Mouse (Mus musculus): ENCODE data around the gene Col15a1. TPM values are rescaled to one million over a fixed set of nuclear protein-coding genes. Genes with fewer than 3 reads are reported as not detected.

Gene Col15a1
- polyA plus RNA-seq, 1 experiment from 2014 or later = 0.62 TPM

DNA sequence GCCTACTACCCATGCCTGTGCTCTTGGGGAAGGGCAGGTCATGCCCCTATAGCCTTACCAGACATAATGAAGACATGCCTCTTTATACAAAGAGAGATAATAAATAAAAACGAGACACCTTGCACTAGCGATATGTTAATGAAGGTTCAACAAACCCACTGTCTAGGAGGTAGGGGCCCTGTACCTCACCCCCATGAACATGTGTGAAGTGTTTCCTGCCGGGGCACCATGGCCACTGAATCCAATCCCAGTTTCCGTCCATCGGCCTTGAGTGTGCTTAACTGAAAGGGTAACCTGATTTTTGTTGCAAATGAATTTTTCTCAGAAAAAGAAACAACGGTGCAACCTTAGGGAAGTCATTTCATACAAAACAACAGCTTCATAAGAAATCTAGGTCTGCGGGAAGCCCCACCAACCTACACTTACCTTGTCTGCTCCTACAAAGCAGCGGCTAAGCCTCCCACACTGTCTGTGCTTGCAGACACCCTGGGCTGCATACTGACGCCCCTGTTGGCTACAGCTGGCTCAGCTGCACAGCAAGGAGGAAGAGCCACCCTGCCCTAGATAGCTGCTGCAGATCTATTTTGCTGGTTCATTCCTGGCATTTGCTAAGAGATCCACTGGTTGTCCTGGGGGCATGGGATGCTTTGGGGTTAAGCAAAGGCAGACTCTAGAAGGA lies 64.6 kb downstream of the Col15a1 start:
- Histone ChIP-seq H3K4me3 (ENCODE audit: inconsistent target) (no peak overlapping the region), H3K79me2 (ENCODE audit: inconsistent target) (no peaks in the 10 kb centered on the region), H3K36me3 (ENCODE audit: inconsistent target) (no peaks in the 10 kb centered on the region), H3K27ac (peak overlapping the region; percentile 15; the same call in 1 of the 2 replicates)
- 85% methylated on average over 9 of the region's 9 CpGs for WGBS (ENCODE audit: missing documents)

DNA sequence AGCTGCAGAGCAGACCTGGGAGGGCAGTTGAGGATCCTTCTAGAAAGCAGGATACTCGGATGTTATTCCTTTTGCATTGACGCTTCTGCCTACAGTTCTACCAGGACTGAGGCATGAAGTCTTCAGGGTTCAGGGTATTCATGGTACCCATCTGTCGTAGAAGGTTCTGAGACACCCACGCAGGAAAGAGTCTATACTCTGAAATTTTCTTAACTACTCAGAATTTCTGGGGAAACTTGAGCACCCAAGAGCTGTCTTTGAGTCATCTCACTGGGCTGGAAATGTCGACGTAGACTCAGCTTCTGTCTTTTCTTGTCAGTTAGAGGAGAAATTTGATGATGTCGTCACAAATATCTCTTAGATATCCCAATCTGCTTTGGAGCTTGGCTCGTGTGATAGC lies 65.8 kb downstream of the Col15a1 start:
- Histone ChIP-seq H3K27ac (peak overlapping the region; percentile 55; the same call in 1 of the 2 replicates), H3K79me2 (ENCODE audit: inconsistent target) (no peaks in the 10 kb centered on the region), H3K4me3 (ENCODE audit: inconsistent target) (no peak overlapping the region), H3K36me3 (ENCODE audit: inconsistent target) (no peaks in the 10 kb centered on the region)
- 90% methylated on average over 8 of the region's 8 CpGs for WGBS (ENCODE audit: missing documents)

DNA sequence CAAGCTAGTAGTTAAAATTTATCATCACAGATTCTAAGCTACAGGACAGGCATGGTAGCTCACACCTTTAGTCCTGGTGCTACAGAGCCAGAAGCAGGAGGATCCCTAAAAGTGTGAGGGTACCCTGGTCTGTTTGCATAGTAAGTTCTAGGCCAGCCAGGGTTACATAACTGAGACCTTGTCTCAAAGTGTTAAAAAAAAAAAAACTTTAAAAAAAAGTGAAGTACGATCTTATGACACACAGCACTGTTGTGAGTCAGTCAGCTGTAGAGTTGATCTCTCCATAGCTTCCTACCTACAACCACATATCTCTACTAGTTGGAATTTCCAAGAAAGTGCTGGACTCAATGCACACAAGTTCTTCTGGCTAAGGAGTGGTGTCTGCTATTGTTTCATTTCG lies 67.0 kb downstream of the Col15a1 start:
- 33% methylated on average over 2 of the region's 2 CpGs for WGBS (ENCODE audit: missing documents)
- Histone ChIP-seq H3K27ac (peak overlapping the region; percentile 55), H3K79me2 (ENCODE audit: inconsistent target) (no peaks in the 10 kb centered on the region), H3K4me3 (ENCODE audit: inconsistent target) (no peak overlapping the region), H3K36me3 (ENCODE audit: inconsistent target) (no peaks in the 10 kb centered on the region)

DNA sequence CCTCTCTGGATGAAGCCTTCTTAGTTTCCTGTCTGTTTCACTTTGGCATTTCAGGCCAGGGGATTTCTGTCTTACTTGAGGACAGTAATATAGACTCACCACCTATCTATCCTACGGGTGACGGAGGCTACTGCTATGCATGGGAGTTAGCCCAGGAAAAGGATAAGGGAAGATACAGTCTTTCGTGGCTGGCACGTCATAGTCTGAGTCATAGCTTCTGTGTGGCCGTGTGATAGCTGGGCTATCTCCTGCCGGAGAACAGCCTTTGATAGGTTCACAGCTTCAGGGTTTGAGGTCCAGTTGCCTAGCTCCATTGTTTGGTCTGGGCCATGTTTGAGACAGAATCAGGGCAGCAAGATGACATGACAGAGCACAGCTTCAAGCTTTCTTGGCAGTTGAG lies 70.4 kb downstream of the Col15a1 start:
- Histone ChIP-seq H3K4me3 (ENCODE audit: inconsistent target) (no peak overlapping the region), H3K27ac (no peak overlapping the region), H3K79me2 (ENCODE audit: inconsistent target) (no peaks in the 10 kb centered on the region), H3K36me3 (ENCODE audit: inconsistent target) (no peaks in the 10 kb centered on the region)
- 65% methylated on average over 6 of the region's 6 CpGs for WGBS (ENCODE audit: missing documents)

DNA sequence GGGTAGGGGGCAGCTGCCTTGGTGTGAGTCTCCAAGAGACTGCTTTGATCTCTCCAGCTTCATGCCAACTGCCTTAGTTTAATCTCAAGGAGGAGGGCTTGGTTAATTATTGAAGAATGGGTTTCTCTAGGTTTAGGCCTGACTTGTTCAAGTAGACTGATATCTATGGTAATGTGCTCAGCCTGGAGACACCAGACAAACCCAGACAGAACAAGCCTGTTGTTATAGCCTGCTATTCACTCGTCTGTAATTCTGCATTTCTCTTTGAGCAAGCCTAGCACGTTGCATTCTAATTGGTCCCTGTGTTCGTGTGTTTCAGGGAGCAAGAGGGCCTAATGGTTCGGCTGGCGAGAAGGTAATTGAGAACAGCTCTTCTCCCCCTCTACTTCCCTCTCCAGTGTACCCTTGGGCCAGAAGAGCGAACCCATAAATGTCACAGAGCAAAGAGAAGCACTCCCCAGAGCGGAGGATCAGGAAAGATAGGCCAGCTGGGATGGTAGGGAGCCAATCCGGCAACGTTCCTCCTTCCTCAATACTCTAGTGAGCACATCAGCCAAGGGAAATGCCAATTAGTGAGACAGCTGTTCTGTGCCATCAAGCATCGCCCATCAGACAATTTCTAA lies 71.2 kb downstream of the Col15a1 start:
- 93% methylated on average over 10 of the region's 10 CpGs for WGBS (ENCODE audit: missing documents)
- H3K79me2 ChIP-seq (ENCODE audit: inconsistent target) = no peaks in the 10 kb centered on the region
- no peak overlapping the region for H3K4me3 ChIP-seq (ENCODE audit: inconsistent target)
- H3K27ac ChIP-seq = no peak overlapping the region
- H3K36me3 ChIP-seq (ENCODE audit: inconsistent target) = no peaks in the 10 kb centered on the region

DNA sequence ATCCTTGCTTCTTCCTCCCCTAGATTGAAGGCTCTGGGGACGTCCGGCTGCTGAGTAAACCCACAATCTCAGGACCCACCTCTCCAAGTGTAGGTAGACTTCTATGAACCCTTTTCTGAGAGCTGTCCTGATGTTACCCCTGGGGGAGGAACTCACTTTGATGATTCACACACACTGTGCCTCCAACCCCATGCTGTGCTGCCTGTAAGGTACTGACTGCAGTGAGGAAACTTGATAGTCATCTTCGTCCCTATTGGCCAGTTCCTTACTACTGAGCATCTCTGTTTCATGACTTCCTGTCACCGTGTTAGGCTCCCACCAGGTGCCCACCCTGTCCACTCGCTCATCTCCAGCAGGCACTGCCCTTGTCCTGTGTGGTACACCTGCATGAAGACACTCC lies 72.2 kb downstream of the Col15a1 start:
- H3K79me2 ChIP-seq (ENCODE audit: inconsistent target) = no peaks in the 10 kb centered on the region
- WGBS (ENCODE audit: missing documents) = 88% methylated on average over 5 of the region's 5 CpGs
- no peak overlapping the region for H3K4me3 ChIP-seq (ENCODE audit: inconsistent target)
- no peaks in the 10 kb centered on the region for H3K36me3 ChIP-seq (ENCODE audit: inconsistent target)
- no peak overlapping the region for H3K27ac ChIP-seq

DNA sequence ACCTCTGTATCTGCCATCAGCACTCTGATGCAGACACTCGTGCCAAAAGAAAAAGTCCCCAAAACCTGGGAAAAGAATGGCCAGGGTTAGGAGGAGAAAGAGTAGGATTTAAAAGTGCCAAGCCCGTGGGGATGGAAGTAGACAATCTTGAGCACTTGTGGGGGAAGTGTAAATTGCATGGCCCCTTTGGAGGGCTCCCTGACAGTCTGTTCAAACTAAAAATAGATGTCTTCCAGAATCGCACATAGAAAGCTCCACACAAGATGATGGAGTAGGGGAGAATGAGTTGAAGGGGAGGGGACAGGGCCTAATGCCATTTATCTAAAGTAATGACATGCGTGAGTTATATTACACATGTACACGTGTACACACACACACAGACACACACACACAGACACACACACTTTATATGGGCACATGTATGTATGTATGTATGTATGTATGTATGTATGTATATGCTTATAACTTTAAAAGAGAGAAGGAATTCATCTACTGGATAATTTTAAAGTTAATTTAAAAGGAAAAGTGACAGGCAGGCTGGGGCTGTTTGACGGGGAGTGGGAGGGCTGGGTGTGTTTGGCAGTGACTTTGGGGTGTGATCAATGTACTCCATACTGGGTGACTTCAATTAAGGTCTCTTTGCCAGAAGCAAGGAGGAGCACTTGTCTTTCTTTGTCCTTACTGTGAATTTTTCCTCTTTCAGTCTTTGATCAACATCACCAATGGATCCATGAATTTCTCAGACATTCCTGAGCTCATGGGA lies 74.1 kb downstream of the Col15a1 start:
- no peak overlapping the region for H3K27ac ChIP-seq
- H3K36me3 ChIP-seq (ENCODE audit: inconsistent target) = no peaks in the 10 kb centered on the region
- WGBS (ENCODE audit: missing documents) = 85% methylated on average over 4 of the region's 6 CpGs
- no peaks in the 10 kb centered on the region for H3K79me2 ChIP-seq (ENCODE audit: inconsistent target)
- no peak overlapping the region for H3K4me3 ChIP-seq (ENCODE audit: inconsistent target)

DNA sequence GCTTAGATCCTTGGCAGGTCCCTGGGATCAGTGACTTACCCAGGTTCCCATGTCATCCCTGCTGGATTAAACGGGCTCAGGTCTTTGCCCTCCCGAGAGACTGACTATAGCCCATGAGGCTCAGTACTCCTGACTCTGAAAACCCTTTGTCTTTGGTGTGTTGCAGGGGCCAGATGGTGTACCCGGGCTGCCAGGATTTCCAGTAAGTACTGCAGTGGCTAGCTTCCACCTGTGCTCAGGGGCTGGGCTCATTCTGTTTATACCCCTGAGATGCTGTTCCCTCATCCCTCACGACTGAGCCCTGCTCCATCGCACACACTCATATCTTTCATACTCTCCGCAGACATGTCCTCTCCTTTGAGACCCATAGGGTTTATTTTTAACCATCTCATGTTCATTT lies 76.3 kb downstream of the Col15a1 start:
- no peaks in the 10 kb centered on the region for H3K79me2 ChIP-seq (ENCODE audit: inconsistent target)
- 93% methylated on average over 6 of the region's 6 CpGs for WGBS (ENCODE audit: missing documents)
- H3K4me3 ChIP-seq (ENCODE audit: inconsistent target) = no peak overlapping the region
- H3K27ac ChIP-seq = no peak overlapping the region
- no peaks in the 10 kb centered on the region for H3K36me3 ChIP-seq (ENCODE audit: inconsistent target)

DNA sequence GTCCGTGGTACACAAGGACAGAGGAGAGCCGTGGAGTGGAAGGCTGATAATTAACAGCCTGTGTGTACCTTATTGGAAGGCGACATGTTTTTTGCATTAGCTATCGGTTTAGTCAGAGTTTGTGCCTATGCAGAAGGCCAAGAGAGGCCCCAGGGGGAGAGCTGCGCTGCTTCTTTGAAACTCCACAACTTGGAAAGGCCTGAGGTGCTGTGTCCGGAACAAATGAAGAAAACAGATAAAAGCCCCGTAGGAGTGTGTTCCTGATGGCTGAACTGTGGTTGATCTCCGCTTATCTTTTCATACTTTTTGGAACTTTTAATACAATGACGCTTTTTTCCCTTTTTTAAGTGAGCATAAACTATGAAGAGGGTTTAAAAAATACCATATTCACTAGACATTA lies 76.9 kb downstream of the Col15a1 start:
- WGBS (ENCODE audit: missing documents) = 94% methylated on average over 9 of the region's 9 CpGs

DNA sequence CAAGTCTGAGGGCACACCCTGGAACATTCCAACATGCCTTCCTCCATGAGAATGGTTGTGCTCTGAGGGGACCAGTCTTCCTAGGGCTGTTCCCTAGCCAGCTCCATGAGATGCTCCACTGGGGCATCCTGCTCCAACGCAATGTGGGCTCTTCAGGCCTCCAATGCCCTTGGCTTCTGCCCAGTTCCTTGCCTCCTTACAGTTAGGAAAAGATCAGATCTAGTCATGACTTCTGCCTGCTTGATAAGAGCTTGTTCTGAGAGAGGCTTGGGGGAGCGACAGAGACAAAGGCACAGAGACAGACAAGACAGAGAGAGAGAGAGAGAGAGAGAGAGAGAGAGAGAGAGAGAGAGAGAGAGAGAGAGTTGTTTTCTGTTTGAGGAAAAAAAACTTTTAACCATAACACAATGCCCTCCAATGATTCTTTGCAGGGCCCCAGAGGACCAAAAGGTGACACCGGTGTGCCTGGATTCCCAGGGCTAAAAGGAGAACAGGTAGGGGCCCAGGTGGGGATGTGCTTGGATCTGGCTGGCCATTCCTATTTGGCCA lies 78.7 kb downstream of the Col15a1 start:
- H3K27ac ChIP-seq = no peak overlapping the region
- 97% methylated on average over 3 of the region's 3 CpGs for WGBS (ENCODE audit: missing documents)
- no peaks in the 10 kb centered on the region for H3K79me2 ChIP-seq (ENCODE audit: inconsistent target)
- H3K36me3 ChIP-seq (ENCODE audit: inconsistent target) = no peaks in the 10 kb centered on the region
- H3K4me3 ChIP-seq (ENCODE audit: inconsistent target) = no peak overlapping the region

More for the DNA sequence above, 76.9 kb downstream of the Col15a1 start:
- H3K36me3 ChIP-seq (ENCODE audit: inconsistent target) = no peaks in the 10 kb centered on the region
- no peaks in the 10 kb centered on the region for H3K79me2 ChIP-seq (ENCODE audit: inconsistent target)
- H3K27ac ChIP-seq = no peak overlapping the region
- no peak overlapping the region for H3K4me3 ChIP-seq (ENCODE audit: inconsistent target)

DNA sequence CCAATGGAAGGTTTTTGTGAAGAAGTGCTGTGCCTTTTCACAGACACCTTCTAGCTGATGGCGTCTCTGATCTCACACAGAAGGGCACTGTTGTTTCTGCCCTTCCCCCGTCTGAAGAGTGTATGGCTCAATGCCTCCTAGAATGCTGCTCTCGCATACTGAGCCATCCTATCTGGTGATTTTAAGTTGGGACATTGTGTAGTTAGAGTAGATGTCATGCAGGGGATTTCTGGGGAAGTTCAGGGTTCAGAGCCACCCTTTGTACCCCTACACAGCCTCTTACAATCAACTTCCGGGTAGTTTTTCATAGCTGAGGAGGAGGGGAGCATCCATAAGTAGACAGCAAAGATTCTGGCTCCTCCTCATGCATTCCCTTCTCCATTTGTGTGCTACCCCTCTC lies 79.5 kb downstream of the Col15a1 start:
- Histone ChIP-seq H3K27ac (no peak overlapping the region), H3K4me3 (ENCODE audit: inconsistent target) (no peak overlapping the region), H3K36me3 (ENCODE audit: inconsistent target) (no peaks in the 10 kb centered on the region), H3K79me2 (ENCODE audit: inconsistent target) (no peaks in the 10 kb centered on the region)
- 96% methylated on average over 4 of the region's 4 CpGs for WGBS (ENCODE audit: missing documents)

DNA sequence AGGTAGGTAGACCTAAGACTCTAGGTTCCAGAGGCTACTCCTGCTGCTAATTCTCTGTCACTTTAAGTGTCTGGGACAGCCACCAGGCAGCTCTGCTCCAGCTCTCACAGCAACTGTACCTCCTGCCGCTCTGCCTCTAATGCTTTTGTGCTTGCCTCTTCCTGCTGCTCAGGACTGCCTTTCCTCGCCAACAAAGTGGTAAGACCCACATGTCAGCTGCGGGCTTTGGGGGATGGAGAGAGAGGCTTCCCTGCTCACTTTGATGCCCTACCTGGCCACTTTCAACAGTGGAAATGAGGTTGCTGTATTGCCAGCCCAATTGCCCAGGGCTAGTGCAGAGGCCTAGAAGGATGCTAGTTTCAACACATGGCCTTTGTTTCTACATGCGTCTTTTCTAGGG lies 80.3 kb downstream of the Col15a1 start:
- Histone ChIP-seq H3K79me2 (ENCODE audit: inconsistent target) (no peaks in the 10 kb centered on the region), H3K36me3 (ENCODE audit: inconsistent target) (no peaks in the 10 kb centered on the region), H3K27ac (no peak overlapping the region), H3K4me3 (ENCODE audit: inconsistent target) (no peak overlapping the region)
- 89% methylated on average over 4 of the region's 4 CpGs for WGBS (ENCODE audit: missing documents)

DNA sequence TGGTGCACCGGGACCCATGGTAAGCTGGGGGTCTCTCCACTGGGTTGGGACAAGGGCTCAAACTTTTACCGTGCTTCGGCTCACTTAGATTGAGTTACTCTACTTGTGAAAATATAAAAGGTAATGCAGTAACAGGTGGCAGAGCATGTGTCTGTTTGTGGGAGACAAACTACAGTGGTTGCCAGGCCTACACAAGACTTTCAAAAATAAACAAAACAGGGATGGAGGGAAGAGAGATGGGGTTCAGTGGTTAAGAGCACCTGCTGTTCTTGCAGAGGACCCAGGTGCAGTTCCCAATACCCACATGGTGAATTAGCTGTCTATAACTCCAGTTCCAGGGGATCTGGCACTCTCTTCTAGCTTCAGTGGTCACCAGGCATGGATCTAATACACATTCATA lies 81.6 kb downstream of the Col15a1 start:
- Histone ChIP-seq H3K27ac (no peak overlapping the region), H3K79me2 (ENCODE audit: inconsistent target) (no peaks in the 10 kb centered on the region), H3K36me3 (ENCODE audit: inconsistent target) (no peaks in the 10 kb centered on the region), H3K4me3 (ENCODE audit: inconsistent target) (no peak overlapping the region)
- WGBS (ENCODE audit: missing documents) = 93% methylated on average over 3 of the region's 3 CpGs

DNA sequence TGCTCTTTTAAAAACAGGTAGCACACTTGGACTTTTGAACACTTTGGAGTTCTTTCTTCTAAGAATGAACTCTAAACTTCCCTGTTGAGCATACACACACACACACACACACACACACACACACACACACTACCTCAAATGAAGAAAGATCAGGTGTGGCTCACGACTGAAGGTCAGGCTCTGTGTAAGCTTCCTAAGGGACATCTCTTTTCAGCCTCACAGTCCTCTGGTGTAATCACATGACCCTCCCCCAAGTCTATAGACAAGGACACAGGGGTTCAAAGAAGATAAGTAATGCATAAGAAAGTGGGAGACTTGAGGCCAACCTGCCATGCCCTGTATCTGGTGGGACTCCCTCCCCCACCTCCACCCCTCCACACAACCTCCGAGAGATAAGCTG lies 82.5 kb downstream of the Col15a1 start:
- WGBS (ENCODE audit: missing documents) = 83% methylated on average over 2 of the region's 2 CpGs
- no peaks in the 10 kb centered on the region for H3K79me2 ChIP-seq (ENCODE audit: inconsistent target)
- H3K4me3 ChIP-seq (ENCODE audit: inconsistent target) = no peak overlapping the region
- no peak overlapping the region for H3K27ac ChIP-seq
- no peaks in the 10 kb centered on the region for H3K36me3 ChIP-seq (ENCODE audit: inconsistent target)

DNA sequence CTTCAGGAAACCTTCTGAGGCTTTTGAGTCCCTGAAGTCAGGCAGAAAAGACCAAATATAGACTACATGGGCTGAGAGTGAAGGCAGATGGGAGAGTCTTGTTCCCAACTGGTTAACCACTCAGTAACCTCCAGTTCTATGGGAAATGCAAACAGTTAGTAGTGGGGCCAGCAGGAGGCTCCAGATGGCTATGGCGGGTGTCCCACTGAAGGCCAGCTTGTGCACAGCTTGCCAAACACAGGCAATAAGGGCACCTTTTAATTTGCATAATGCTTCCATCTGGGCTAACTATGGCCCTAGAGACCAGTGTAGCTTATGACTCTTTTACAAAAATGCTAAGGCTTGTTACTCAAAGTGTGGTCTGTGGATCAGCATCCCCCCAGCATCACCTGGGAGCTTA lies 83.1 kb downstream of the Col15a1 start:
- 90% methylated on average over 1 of the region's 1 CpGs for WGBS (ENCODE audit: missing documents)
- no peaks in the 10 kb centered on the region for H3K79me2 ChIP-seq (ENCODE audit: inconsistent target)

More for the DNA sequence above, 83.1 kb downstream of the Col15a1 start:
- Histone ChIP-seq H3K36me3 (ENCODE audit: inconsistent target) (no peaks in the 10 kb centered on the region), H3K4me3 (ENCODE audit: inconsistent target) (no peak overlapping the region), H3K27ac (no peak overlapping the region)
